Mouse (Mus musculus): ENCODE measurements around the gene Nfxl1.

DNA sequence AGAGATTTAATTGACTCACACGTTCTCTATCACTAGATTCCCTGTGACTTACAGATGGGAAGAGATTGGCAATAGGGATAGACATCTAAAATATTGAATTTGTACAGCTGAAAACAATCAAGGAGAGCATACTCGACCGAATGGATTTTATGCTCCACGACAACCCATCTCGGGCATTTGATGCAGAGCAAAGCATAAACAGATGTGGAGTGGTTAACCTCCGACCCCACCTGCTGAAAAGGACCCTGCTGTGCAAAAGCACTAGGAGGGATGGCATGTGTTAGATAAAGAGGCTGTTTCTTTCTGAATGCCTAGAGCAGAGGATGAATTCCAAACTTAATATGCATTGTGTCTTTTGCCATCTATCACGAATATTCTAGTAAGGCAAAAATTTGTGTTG is 79.0 kb downstream of the Nfxl1 start:
- TF ChIP-seq EP300 (IDR thresholded peaks at IDR 0.05; ENCODE audit: low read depth) (no peak), CTCF (IDR thresholded peaks at IDR 0.05; ENCODE audit: low read depth) (no peak)

Measured in heart, postnatal 0 days (tissue).